Mouse (Mus musculus) c-Kit-negative CD71-positive TER-119-positive erythroid progenitor cells, embryonic 14.5 days (primary cell): ENCODE results near the gene Trim43a.
"Not testable (repeated sequence)": the region's sequence is repeated elsewhere in the genome, so short reads cannot be mapped to it uniquely, and the experiment has no call there.

Experiments used
- DNase-seq: peaks from one replicate; pipeline ENCODE4 v3.0.0-alpha.2; 2013; ENCODE audit warnings: low read depth, low spot score

Gene Trim43a

DNA sequence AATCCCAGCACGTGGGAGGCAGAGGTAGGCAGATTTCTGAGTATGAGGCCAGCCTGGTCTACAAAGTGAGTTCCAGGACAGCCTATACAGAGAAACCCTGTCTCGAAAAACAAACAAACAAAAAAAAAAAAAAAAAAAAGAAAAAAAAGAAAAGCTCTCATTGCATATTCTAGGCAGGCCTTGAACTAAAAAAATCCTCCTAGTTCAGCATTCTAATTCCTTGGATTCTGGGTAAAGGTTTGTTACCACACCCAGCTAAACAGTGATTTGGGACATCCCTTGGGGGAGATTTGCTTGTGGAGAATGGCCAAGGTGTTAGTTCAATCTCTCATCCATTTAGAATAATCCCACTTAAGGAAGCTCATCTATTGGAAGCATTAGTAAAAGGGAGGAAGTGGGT lies at the start of gene Trim43a:
Gene Trim43a (plus strand): TSS at position 301 of the 400 bp plus-strand sequence.
- not testable (repeated sequence) for DNase-seq

DNA sequence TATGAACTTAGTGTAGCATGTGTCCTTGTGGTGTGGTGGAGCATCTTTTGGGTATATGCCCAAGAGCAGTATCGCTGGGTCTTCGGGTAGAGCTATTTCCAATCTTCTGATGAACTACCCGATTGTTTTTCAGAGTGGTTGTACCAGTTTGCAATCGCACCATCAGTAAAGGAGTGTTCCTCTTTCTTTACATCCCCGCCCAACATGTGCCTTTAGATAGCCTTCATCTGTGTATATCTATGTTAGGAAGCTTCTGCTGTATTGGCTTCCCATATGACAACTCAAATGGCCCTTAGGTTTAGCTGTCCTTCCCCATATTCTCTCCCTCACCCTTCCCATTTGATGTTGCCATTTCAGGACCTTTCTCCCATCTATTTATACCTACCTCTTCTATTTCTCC lies 46.6 kb upstream of the Trim43a start:
- DNase-seq: no peak

DNA sequence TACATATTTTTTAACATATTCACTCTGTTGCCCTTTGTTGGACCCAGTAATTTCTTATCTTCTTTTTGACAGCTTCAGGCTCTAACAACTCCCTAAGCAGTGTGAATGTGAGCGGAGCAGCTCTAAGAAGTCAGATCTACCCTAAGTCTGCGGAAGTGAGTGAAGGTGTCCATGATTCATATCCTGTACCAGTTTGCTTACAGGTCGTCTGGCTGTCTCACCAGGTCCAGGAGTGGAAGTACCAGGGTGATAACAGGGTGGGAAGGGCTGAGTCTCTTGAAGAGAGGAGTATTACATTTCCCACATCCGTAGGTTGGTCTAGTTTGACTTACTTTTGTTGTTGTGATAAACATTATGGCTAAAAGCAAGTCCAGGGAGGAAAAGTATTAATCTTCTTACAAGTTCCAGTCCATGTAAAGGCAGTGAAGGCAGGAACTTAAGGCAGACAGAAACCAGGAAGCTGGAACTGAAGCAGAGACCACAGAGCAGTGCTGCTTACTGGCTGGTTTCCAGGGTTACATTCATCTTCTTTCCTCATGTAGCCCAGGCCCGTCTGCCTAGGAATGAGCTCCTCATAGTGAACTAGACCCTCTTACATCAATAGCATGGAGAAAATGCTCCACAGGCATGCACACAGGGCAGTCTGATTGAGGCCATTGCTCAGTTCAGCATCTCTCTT lies 41.0 kb upstream of the Trim43a start:
- no peak for DNase-seq

DNA sequence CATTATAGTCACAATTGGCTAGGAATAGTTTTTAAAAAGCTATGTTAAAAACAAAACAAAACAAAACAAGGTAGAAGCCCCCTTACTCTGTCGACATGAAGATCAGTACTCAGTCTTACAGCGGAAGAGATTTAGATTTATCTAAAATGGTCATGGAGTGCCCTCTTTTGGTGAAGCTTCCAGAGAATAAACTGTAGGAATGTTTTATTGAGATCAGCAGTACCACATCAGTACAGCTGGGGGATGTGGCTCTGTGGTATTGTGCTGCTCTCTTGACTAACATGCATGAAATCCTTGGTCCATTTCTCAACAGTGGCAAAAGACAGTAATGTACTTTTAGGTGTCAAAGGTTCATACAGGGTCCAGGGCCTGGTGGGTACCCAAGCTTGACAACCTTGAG lies 37.9 kb upstream of the Trim43a start:
- no peak for DNase-seq

DNA sequence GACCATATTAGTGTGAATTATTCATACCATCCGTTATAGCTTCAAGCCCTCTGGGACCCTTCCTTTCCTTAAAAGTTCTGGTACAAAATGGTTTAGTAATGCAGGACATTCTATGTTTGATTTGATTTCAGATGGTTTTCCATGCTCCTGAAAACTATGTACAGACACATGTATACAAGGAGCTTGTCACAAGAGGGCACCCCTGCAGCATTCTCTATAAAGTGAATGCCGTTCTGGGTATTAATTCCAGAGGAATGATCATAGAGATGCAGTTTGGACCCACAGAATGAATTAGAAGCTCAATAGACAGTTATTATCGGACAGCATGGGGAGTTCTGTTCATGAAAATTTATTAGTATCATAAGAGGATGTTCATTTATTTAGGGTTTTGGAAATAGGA lies 35.2 kb upstream of the Trim43a start:
- no peak for DNase-seq

DNA sequence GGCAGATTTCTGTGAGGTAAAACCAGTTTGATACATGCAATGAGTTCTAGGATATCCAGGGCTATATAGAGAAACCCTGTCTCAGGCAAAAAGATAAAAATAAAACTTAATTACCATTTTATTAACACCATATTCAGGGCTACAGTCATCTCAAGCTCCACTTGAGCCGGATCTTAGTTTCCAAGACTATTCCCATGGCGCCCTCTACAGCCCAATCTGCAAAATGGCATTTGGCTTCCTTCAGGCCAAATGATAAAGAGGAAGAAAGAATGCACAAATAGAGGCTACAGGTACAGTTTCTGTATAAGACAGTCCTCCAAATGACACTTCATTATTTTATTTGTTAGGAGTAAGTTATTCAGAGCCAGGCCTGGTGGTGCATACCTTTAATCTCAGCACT lies 34.5 kb upstream of the Trim43a start:
- DNase-seq: peak; percentile 68

DNA sequence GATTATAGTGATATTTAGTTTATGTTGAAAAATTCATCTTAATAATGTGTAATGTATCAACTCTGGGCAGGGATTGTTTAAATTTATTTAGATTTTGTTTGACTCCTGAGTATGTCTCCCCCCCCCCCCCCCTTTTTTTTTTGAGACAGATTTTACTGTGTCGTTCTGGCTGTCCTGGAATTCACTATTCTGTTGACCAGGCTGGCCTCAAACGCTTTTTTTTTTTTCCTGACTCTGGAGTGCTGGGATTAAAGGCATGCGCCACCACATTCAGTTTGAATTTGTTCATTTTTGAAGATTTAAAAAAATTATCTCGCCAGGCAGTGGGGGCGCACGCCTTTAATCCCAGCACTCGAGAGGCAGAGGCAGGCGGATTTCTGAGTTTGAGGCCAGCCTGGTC lies 34.0 kb upstream of the Trim43a start:
- DNase-seq: no peak

DNA sequence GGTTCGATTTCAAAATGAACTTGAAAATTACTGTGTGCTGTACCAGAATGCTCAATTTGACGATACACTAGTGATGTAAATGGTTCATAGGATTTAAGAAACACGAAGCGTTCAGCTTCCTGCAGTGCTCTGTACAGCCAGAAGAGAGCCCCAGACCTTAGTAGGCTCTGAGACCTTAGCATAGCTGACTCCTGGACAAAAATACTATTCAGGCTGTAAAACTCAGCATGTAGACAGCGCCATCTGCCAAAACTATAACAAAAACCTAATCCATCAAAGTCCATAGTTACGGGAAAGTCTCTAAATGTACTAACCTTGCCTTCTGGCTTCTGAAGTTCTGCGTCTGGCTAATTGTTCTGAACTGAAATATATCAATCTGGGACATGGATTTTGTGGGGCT lies 33.4 kb upstream of the Trim43a start:
- DNase-seq: peak; percentile 4

DNA sequence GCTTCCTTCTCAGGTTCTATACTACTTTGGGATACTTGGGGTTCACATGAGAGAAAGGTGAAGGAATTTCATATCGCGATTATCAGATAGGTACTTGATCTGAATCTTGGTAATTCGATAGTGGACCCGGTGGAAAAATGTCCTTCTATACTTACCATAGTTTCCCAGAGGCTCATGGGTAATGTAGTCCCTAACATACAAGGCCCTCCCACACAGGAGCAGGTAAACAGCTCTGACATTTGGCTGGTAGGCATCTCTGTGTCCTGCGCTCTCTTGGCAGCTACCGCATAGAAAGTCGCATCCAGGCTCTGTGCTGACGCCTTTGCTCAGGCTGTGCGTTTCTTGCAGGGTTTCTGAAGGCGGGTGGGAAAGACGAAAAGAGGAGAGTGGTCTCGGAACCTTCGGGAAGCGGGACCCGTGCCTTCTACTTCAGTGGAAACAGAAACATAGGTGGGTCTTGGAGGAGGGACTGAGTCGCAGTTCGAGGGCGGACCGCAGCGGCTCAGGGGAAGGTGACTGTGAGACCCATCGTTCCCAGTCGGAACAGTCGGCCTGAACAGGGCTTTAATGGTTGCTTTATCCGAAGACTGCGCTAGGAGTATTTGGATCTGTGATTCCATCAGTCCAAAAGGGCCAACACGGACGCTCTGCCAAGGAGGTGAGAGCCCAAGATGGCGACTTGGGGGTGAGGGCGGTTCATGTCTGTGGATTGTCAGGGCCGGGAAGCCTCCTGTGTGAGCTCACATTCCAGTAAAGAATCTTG lies 32.7 kb upstream of the Trim43a start, which contains the start of gene Zfp949:
Gene Zfp949 (plus strand): TSS at position 170 of the 763 bp plus-strand sequence.
- DNase-seq: peak; percentile 80

DNA sequence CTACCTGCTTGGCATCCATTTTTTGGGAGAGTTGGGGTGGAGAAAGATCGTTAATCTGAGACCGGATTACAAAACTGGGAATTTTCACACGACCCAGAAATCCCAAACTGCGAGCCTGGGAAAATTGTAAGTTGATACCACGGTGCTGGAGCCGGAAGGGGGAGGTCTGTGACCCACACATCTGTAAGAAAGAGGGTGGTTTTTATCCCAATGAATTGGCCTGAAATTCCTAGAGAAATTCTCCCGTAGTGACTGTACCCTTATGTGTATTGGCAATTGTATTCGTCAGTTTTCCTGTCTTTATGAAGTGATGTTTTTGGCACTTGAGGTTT lies 32.1 kb upstream of the Trim43a start:
- DNase-seq: no peak

DNA sequence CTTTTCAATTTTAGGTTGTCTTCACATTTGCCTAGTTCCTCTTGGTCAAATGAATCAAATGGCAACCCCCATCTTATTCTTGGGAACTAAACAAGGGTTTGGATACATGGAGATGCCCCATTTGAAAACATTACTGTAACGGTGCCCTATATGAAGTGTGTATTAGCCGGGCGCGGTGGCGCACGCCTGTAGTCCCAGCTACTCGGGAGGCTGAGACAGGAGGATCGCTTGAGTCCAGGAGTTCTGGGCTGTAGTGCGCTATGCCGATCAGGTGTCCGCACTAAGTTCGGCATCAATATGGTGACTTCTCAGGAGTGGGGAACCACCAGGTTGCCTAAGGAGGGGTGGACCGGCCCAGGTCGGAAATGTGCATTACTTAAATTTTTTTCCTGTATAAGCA lies 27.6 kb upstream of the Trim43a start:
- no peak for DNase-seq

DNA sequence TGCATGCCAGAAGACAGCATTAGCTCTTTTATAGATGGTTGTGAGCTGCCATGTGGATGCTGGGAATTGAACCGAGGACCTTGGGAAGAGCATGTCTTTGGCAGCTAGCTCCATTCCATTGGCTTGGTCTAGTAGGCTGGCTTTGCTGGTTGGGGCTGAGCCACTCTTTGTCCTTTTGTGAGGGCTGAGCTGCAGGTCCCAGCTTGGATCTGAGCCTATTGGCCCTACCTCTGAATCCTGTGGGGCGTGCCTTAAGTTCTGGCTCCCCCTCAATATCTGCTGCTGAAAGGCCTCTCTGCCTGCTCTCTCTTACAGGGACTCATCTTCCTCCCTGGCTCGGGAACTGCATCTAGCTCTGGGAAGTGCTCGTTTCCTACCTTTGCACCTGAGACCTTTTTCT lies 22.5 kb upstream of the Trim43a start:
- DNase-seq: no peak

DNA sequence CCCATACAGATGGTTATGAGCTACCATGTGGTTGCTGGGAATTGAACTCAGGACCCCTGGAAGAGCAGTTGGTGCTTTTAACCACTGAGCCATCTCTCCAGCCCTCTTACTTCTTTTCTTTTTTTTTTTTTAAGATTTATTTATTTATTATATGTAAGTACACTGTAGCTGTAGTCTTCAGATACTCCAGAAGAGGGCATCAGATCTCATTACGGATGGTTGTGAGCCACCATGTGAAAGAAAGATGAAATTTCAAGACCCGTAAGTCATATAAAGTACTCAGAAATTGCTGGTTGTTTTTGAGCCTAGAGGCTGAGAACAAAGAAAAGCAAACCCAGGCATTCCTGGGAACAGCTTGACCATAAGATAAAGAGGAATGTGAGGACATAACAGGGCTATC lies 19.2 kb upstream of the Trim43a start:
- DNase-seq: not testable (repeated sequence)

DNA sequence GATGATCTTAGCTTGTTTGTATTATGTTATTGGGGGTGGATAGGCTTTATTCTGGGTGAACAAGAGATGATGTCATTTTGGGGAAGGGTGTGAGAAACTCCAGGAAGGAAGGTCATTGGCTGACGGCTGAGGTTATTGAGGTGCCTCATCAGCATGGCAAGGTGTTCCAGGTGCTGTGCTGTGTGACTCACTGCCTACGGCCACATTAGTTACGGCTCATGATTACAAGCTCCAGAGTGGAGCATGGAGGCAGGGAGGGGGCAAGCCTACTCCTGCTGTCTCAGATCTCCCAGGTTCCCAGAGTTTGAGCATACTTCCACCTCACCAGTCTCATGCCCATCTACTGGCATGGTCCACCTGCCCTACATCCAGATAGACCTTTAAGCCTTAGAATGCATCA lies 10.2 kb upstream of the Trim43a start:
- not testable (repeated sequence) for DNase-seq

DNA sequence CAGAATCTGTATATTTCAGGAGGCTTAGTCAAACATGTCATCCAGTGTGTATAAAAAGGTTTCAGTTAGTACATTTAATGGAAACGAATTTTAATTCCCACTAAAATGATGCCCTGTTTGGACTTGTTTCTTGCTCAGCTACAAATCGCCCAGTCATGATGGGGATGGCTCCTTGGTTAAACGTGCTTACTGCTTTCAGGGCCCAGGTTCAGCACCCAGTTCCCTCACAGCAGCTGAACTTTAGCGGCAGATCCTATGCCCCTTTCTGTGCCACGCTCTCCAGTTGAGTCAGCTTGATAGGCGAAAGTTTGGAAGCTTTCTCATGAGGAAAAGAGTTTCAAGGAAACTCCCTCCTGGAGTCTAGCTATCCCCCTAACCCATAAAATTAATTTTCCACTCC lies 13.0 kb downstream of the Trim43a start:
- DNase-seq: not testable (repeated sequence)

DNA sequence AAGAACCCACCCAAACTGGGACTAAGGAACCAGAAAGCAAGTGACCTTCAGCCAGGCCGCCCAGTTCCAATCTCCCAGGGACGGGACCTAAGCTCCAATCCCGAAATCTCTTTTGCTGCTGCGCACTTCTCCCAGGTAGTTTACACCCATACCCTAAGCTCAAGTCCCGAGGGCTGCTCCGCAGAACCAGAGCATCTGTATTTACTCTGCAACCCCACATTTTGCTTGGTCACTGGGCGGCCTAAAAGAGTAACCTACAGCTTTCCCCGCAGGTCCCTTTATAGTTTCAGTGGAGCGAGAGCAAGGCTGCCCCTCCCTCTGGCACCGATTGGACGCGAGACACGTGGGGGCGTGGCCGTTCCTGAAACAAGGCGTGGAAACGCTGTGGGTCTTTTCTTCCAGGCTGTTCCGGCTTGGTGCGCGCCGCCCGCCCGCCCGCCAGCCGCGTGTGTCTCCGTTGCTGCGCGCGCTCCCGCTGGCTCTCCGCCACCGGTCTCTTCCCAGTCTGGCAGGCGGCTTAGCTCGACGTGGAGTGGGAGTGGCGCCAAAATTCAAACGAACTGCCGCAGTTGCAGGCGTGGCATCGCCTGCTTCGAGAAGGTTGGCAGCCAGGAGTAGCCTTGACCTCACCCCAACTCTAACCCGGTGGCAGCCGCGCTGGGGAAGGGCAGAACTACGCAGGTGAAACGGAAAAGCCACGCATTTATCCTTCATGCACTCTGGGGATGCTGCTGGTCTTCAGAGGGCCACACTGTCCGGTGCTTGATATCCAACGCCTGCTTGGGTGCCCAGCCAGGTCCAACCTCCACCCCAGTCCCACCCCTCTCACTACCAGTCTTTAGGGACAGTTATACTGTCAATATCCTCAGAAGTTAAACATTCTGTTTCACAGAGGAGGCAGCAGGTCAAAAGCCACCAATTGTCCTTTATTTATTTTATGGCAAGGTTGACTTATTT lies 18.8 kb downstream of the Trim43a start:
- peak; percentile 53 for DNase-seq

DNA sequence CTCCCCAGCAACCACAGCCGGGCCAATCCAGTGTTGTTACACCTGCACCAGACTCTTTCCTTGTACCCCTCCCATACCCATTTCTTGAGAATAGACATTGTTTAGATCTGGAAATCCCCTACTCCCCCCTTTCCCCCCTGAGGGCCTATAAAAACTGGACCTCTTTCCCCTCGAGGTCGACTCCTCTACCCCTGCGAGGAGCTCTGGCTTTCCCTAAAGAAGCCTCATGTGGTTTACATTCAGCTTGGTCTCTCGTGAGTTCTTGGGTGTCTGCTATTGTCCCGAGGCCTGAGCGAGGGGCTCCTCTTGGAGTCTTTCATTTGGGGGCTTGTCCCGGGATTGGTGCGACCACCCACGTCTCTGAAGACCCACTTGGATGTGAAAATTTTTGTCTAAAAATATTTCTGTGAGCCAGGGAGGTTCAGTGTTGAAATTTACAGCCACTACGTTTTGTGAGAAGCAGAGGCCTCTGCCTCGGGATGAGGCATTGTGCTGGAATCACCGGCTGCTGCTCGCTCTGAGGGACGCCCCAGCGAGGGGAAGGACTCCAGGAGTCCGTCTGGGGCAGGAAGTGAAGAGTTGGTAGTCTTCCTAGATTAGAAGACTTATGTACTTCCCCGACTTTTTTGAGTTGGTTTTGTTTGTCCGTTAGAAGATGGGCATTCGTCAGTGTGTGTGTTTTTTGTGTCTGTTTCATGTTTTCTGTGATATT lies 45.3 kb downstream of the Trim43a start:
- not testable (repeated sequence) for DNase-seq

DNA sequence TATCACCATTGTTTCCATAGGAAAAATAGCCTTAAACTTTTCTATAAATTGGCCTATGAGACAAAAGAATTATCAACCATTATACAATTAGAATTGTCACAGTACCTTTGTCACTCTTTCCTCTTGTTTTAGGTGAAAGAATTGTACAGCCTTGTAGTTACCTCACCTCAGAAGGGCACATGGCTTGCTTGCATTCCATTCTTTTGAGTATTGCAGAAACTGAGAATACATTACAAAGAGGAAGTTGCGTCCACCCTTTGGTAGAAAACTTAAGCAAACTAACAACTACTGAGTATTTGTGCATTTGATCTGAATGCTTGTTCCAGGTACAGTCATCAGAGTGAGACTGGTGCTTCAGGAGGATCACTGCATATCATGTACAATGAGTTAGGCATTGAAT lies 57.4 kb downstream of the Trim43a start:
- DNase-seq: not testable (repeated sequence)
